Mouse (Mus musculus): ENCODE measurements at regions not wholly inside any gene's neighbourhood (a gene's known extent, or its start where the extent isn't known, plus 50 kb on each side); places are given as distances from the start of the nearest gene placed in this dataset.

DNA sequence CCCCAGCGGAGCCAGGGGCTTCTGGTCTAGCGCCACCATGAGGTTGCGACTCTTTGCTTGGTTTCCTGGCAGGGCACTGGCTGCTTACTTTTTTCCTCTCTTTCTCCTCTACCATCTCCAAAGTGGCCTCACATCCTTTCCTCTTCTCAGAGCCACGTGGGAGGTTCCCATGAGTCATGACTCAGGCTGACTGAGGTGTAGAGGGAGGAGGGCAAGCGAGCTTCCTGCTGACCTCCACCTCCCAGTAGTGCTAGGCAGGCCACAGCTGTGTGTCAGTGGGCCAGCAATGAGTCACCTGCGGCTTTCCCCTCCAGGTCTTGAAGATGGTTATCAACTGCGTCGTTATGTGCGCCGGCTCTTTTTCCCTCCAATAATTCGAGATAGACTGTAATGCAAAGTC lies 123.6 kb downstream of the Gadd45g start:
- Histone ChIP-seq H3K27me3 (ENCODE audit: insufficient read depth, low read length) (peaks cover 28% of the 10 kb centered on the region), H3K4me3 (replicated peaks; ENCODE audit: low read length) (no peak overlapping the region), H3K9me3 (ENCODE audit: low read length) (no peaks in the 10 kb centered on the region), H3K36me3 (ENCODE audit: insufficient read depth, low read length) (no peaks in the 10 kb centered on the region), H3K4me1 (replicated peaks; ENCODE audit: low read depth, low read length) (peaks cover 41% of the 10 kb centered on the region)
- TF ChIP-seq NANOG (IDR thresholded peaks at IDR 0.05; ENCODE audit: borderline replicate concordance, low read length) (no peak), CTCF (conservative IDR thresholded peaks at IDR 0.05; ENCODE audit: low read length) (no peak), POU5F1 (IDR thresholded peaks at IDR 0.05; ENCODE audit: borderline replicate concordance, low read length) (no peak)

DNA sequence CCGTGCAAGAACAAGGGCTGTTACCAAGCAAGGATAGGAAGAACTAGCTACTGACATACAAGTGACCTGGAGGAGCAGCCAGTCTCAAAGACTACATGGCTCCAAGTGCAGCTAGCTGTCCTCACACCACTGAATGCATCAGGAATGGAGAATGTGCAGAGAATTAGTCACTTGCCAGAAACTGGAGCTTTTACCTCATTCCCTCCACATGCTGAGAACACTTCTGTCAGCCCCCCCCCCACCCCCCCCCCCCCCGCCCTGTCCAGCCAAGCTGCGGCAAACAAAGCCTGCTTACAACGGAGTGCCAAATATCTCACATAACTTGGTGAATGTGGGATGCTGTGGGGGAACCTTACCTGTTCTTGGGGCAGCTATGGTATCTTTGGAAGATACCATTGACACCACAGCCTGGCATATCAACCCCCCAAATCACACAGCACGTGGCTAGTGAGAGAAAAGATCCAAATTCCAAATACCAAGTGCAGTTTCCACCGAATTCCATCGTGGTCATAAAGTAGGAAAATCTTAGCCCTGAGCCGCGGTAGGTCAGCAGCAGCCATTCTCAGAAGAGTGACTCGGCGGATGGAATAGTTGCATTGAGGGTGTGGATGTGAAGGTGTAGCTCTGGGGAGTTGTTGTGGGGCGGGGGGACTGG lies 126.3 kb downstream of the Gadd45g start:
- TF ChIP-seq NANOG (IDR thresholded peaks at IDR 0.05; ENCODE audit: borderline replicate concordance, low read length) = no peak
- TF ChIP-seq CTCF (conservative IDR thresholded peaks at IDR 0.05; ENCODE audit: low read length) = no peak
- TF ChIP-seq POU5F1 (IDR thresholded peaks at IDR 0.05; ENCODE audit: borderline replicate concordance, low read length) = no peak

DNA sequence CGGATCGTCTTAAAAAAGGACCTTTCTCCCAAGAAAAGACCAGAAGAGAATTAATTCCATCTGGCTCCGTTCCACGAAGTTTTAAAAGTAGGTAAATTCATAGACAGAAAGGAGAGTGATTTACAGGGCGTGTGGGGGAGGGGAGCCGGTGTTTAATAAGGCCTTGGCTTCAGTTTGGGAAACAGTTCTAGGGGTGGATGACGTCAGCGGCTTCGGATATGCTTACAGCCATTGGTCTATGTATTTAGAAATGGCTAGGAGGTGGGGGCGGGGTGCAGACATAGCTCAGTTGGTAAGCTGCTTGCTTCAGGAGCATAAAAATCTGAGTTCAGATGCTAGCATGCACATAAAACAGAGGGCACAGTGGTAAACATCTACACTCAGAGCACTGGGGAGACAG lies 127.0 kb downstream of the Gadd45g start:
- Histone ChIP-seq H3K36me3 (ENCODE audit: insufficient read depth, low read length) (no peaks in the 10 kb centered on the region), H3K9me3 (ENCODE audit: low read length) (peaks cover 16% of the 10 kb centered on the region), H3K4me1 (replicated peaks; ENCODE audit: low read depth, low read length) (peaks cover 58% of the 10 kb centered on the region), H3K27me3 (ENCODE audit: insufficient read depth, low read length) (peaks cover 26% of the 10 kb centered on the region), H3K4me3 (replicated peaks; ENCODE audit: low read length) (no peak overlapping the region)
- TF ChIP-seq NANOG (IDR thresholded peaks at IDR 0.05; ENCODE audit: borderline replicate concordance, low read length) (no peak), CTCF (conservative IDR thresholded peaks at IDR 0.05; ENCODE audit: low read length) (no peak), POU5F1 (IDR thresholded peaks at IDR 0.05; ENCODE audit: borderline replicate concordance, low read length) (no peak)

More for the DNA sequence above, 126.3 kb downstream of the Gadd45g start:
- peaks cover 58% of the 10 kb centered on the region for H3K4me1 ChIP-seq (replicated peaks; ENCODE audit: low read depth, low read length)
- no peak overlapping the region for H3K4me3 ChIP-seq (replicated peaks; ENCODE audit: low read length)
- H3K27me3 ChIP-seq (ENCODE audit: insufficient read depth, low read length) = peaks cover 28% of the 10 kb centered on the region
- no peaks in the 10 kb centered on the region for H3K36me3 ChIP-seq (ENCODE audit: insufficient read depth, low read length)
- H3K9me3 ChIP-seq (ENCODE audit: low read length) = peaks cover 9% of the 10 kb centered on the region

DNA sequence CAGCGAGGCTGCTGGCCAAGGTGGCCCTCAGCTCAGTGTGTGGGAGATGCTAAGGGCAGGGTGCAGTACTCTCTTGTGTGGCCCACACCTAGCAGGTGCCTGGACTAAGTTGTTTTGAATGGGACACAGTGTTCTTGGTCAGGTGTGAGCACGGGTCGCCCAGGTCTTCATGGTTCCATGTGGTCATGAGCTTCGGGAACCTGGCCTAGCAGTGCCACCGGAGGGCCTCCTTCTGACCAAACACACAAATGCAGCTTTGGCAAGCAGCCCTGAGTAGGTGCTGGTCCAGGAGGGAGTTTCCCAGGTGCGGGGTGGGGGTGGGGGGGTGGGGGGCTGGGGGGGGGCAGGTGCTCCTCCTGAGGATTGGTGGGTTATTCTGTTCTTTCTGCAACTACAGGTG lies 127.6 kb downstream of the Gadd45g start:
- Histone ChIP-seq H3K4me3 (replicated peaks; ENCODE audit: low read length) (no peak overlapping the region), H3K9me3 (ENCODE audit: low read length) (peaks cover 22% of the 10 kb centered on the region), H3K4me1 (replicated peaks; ENCODE audit: low read depth, low read length) (peaks cover 58% of the 10 kb centered on the region), H3K27me3 (ENCODE audit: insufficient read depth, low read length) (peaks cover 20% of the 10 kb centered on the region), H3K36me3 (ENCODE audit: insufficient read depth, low read length) (no peaks in the 10 kb centered on the region)
- TF ChIP-seq CTCF (conservative IDR thresholded peaks at IDR 0.05; ENCODE audit: low read length) (no peak), NANOG (IDR thresholded peaks at IDR 0.05; ENCODE audit: borderline replicate concordance, low read length) (no peak), POU5F1 (IDR thresholded peaks at IDR 0.05; ENCODE audit: borderline replicate concordance, low read length) (no peak)

DNA sequence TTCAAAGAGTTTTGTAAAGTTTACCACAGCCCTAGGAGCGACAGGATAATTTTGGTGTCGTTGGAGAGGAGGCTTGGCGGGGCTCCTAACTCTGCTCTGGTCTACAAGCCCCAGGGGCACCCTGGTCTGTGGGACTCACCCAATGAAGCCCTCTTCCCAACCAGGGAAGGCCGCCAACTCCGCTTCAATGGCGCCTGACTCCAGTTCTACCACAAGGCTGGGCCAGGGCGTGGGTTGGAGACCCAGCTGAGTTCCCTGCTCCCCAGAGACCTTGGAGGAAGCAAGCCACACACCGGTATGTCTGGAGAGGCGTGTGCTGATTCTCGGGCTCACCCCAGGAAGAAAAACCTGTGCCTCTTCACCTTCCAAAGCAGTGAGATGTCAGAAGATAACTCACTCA lies 128.9 kb downstream of the Gadd45g start:
- H3K27me3 ChIP-seq (ENCODE audit: insufficient read depth, low read length) = peaks cover 17% of the 10 kb centered on the region; the same call in 1 of the 2 replicates
- TF ChIP-seq NANOG (IDR thresholded peaks at IDR 0.05; ENCODE audit: borderline replicate concordance, low read length) (no peak), POU5F1 (IDR thresholded peaks at IDR 0.05; ENCODE audit: borderline replicate concordance, low read length) (no peak), CTCF (conservative IDR thresholded peaks at IDR 0.05; ENCODE audit: low read length) (no peak)
- peaks cover 47% of the 10 kb centered on the region for H3K4me1 ChIP-seq (replicated peaks; ENCODE audit: low read depth, low read length)
- H3K4me3 ChIP-seq (replicated peaks; ENCODE audit: low read length) = peak overlapping the region; percentile 68
- H3K36me3 ChIP-seq (ENCODE audit: insufficient read depth, low read length) = no peaks in the 10 kb centered on the region
- peaks cover 33% of the 10 kb centered on the region for H3K9me3 ChIP-seq (ENCODE audit: low read length)

DNA sequence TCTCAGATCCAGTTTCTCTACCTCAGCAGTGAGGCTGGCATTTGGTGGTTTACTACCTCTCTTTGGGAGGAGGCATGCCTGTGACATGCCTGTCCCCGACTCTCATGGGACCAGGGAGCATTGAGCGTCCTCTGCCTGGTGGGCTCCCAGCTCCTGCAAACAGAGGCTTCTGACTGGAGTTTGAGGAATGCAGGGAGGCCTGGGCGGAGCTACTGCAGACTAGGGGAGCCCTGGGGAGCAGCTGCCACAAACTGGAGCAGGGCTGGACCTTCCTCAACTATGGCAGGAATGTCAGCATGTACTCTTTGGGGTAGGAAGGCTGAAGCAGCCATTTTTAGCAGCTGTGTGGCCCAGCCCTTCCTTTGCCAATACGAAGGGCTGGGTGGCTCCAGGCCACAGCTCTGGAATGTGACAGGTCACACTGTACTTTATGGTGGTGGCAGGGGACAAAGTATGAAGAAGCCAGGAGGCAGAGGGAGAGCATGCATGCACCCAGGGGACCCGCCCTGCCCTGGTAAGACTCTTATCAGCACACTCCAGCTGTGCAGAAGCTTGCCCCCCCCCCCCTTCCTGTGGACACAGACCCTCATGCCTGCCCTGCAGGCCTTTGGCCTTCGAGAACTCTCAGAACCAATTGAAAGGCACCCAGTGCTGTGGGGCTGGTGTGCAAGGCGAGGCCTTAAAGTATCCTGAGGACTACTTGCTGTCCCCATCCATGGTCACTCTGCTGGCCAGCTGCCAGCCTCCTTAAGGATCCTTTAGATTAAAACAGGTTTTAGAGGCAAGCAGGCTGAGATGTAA lies 129.5 kb downstream of the Gadd45g start:
- Histone ChIP-seq H3K36me3 (ENCODE audit: insufficient read depth, low read length) (no peaks in the 10 kb centered on the region), H3K4me3 (replicated peaks; ENCODE audit: low read length) (peak overlapping the region; percentile 68), H3K27me3 (ENCODE audit: insufficient read depth, low read length) (peaks cover 13% of the 10 kb centered on the region; the same call in 1 of the 2 replicates), H3K9me3 (ENCODE audit: low read length) (peaks cover 40% of the 10 kb centered on the region), H3K4me1 (replicated peaks; ENCODE audit: low read depth, low read length) (peaks cover 46% of the 10 kb centered on the region)
- TF ChIP-seq POU5F1 (IDR thresholded peaks at IDR 0.05; ENCODE audit: borderline replicate concordance, low read length) (no peak), NANOG (IDR thresholded peaks at IDR 0.05; ENCODE audit: borderline replicate concordance, low read length) (no peak), CTCF (conservative IDR thresholded peaks at IDR 0.05; ENCODE audit: low read length) (no peak)

DNA sequence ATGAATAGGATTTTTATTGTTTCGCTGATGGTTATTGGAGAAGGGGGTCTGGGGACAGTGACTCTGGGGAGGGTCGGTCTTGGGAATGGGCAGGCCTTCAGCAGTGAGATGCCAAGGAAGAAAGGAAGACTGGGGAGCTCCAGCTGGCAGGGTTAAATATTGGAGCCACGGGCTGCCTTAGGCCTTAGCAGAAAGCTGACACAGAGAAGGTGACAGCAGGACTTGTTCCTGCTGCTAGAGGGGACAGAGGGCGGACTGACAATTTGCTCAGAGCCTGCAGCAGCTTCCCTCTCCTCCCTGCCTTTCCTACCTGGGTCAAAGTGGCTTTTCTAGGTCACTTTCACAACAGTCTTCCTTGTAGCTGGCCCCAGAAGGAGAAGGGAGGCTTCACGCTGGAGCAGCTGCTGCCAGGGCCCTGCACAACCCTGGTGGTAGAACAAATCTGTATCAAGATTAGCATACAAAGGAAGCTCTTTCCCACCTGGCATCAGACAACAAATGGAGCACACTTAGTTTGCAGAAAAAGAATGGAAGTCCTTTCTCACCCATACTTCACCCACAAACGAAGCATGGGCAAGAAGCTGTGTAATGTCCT lies 130.2 kb downstream of the Gadd45g start:
- peaks cover 44% of the 10 kb centered on the region for H3K9me3 ChIP-seq (ENCODE audit: low read length)
- H3K4me3 ChIP-seq (replicated peaks; ENCODE audit: low read length) = peak overlapping the region; percentile 68; the same call in 1 of the 2 replicates
- H3K36me3 ChIP-seq (ENCODE audit: insufficient read depth, low read length) = no peaks in the 10 kb centered on the region
- peaks cover 8% of the 10 kb centered on the region; the same call in 1 of the 2 replicates for H3K27me3 ChIP-seq (ENCODE audit: insufficient read depth, low read length)
- H3K4me1 ChIP-seq (replicated peaks; ENCODE audit: low read depth, low read length) = peaks cover 46% of the 10 kb centered on the region
- no peak for TF ChIP-seq POU5F1 (IDR thresholded peaks at IDR 0.05; ENCODE audit: borderline replicate concordance, low read length)
- TF ChIP-seq NANOG (IDR thresholded peaks at IDR 0.05; ENCODE audit: borderline replicate concordance, low read length) = no peak
- no peak for TF ChIP-seq CTCF (conservative IDR thresholded peaks at IDR 0.05; ENCODE audit: low read length)

DNA sequence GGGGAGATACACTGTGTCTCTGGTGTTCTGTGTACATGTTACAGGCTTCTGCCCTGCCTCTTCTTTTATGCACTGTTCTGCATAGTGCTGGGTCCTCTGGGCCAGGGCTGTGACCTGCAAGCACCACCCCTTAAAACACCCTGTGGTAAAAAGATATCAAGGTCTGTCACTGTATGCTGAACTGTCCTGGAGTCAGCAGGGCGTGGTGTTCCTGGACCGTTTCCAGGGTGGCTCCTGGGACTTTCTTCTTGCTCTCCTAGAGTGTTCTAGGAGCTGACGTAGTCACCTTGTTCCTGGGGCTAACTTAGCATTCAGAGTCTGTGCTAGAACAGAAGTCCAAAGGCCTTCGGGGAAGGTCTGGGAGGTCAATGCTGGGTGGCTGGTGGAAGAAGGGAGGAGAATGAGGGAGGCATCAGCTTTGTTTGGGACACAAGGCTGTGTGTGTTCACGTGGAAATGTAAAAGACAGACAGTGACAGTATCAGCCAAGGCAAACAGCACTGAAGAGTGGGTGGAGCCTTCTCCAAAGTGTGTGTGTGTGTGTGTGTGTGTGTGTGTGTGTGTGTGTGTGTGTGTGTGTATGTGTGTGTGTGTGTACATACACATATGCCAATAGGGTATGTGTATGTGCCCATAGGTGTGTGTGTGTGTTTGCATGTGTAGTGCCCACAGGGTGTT lies 133.0 kb downstream of the Gadd45g start:
- Histone ChIP-seq H3K9me3 (ENCODE audit: low read length) (peaks cover 71% of the 10 kb centered on the region), H3K36me3 (ENCODE audit: insufficient read depth, low read length) (0 out of 2 replicates have a peak, but pooled peaks cover 2% of the 10 kb centered on the region), H3K27me3 (ENCODE audit: insufficient read depth, low read length) (no peaks in the 10 kb centered on the region), H3K4me3 (replicated peaks; ENCODE audit: low read length) (no peak overlapping the region), H3K4me1 (replicated peaks; ENCODE audit: low read depth, low read length) (peaks cover 26% of the 10 kb centered on the region)
- TF ChIP-seq CTCF (conservative IDR thresholded peaks at IDR 0.05; ENCODE audit: low read length) = no peak
- no peak for TF ChIP-seq NANOG (IDR thresholded peaks at IDR 0.05; ENCODE audit: borderline replicate concordance, low read length)
- TF ChIP-seq POU5F1 (IDR thresholded peaks at IDR 0.05; ENCODE audit: borderline replicate concordance, low read length) = no peak

Measured in E14TG2a.4 (cell line).